Mouse (Mus musculus) urinary bladder, postnatal 36 days (tissue): Measurements from ENCODE around the gene 9530003J23Rik.
"Not testable (repeated sequence)": the region's sequence is repeated elsewhere in the genome, so short reads cannot be mapped to it uniquely, and the experiment has no call there.

ENCODE experiments used
- DNase-seq, 2 experiments: peaks; one replicate each; pipeline ENCODE4 v3.0.0; 2022; ENCODE audit warnings: low spot score in 2 of 2, mixed read lengths in 1 of 2

9530003J23Rik gene

DNA sequence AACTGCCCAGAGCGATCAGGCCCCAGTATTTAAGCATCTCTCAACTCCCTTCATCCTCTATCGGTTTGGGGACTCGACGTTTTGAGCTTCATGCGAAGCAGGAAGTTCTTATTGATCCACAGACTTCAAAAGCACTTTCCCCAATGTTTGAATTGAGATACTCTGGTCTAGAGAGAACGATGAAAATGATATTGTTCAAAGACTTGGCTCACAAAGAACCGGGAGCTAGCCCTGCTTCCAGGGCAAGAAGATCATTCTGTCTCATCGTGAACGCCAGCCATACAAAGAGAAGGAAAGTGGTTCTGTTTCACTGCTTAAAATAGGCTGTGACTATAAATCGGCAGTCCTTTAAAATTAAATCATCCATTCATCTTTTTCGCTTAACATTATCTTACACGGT, at the start of gene 9530003J23Rik:
TSS of gene 9530003J23Rik (minus strand) at position 101 of the 400 bp plus-strand sequence.
- DNase-seq, result no peak

- no peak for DNase-seq
These were observed 48.8 kb upstream of the 9530003J23Rik start for GRCm38 (mm10) chr10:117287226-117287850.

GRCm38 (mm10) chr10:117286366-117286970, 48.0 kb upstream of the 9530003J23Rik start:
- DNase-seq, result no peak

DNA sequence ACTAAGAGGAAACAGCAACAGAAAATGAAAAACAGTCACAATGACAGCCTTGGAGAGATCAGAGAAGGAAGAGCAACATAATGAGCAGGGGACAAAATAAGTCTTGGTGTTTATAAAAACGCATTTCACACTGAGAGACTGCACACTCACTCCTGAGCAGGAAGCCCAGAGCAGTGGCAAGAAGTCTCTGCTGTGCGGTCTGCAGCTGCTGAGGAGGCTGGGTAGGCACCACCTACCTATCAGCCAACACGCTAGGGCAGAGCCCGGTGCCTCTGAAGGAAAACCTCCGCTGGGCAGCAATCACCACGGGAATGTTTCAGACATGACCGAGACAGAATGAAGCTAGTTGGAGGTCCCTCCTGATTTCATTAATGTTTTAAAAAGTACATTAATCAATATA, 47.1 kb upstream of the 9530003J23Rik start:
- not testable (repeated sequence) for DNase-seq

- DNase-seq, result no peak
These were observed 46.3 kb upstream of the 9530003J23Rik start for GRCm38 (mm10) chr10:117284578-117285520.

DNA sequence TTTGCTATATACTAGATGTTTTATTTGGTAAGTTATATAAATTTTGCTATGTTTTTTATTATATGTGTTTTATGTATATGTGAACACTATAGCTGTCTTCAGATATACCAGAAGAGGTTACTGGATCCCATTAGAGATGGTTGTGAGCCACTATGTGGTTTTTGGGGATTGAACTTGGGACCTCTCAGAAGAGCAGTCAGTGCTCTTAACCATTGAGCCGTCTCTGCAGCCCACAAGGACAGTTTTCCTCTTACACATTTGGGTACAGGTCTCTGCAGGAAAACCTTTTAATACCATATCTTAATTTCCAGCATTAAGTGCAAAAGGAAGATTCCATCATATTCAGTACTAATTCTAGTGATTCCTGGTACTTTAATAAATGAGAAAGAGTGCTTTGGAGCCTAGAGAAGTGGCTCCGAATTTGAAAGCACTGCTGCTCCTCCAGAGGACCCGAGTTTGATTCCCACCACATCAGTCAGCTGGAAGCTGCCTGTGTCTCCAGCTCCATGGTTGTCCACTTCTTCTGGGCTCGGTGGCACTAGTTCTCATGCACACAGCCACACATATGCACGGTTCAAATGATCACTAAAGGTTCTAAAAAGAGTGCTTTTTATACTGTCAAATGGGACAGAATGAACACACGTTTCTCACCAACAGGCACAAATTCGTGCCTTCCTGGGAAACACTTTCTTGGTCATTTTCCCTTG, 45.5 kb upstream of the 9530003J23Rik start:
- DNase-seq, result no peak

GRCm38 (mm10) chr10:117283196-117283595, 44.7 kb upstream of the 9530003J23Rik start:
- DNase-seq, result not testable (repeated sequence)

- DNase-seq, result no peak
These were observed 44.0 kb upstream of the 9530003J23Rik start for GRCm38 (mm10) chr10:117282551-117282950.

DNA sequence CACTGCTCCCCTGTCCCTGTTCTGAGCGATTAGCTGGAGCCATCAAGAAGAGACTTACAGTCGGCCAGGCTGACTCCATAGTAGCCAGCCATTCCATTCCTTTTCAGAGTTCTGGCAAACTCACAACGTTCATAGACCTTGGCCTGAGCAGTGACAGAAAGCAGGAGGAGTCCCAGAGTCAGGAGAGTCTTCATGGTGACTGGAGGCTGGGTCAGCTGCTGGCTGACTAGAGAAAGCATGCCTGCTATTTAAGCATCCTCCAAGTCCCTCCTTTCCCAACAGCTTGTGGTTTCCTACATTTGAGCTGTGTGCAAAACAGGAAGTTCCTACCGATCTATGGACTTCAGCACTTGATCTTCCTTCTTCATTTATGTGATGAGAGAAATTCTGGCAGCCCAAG, 43.5 kb upstream of the 9530003J23Rik start, which contains the start of gene Lyz2:
TSS of gene Lyz2 (minus strand) at position 273 of the 400 bp plus-strand sequence.
- no peak for DNase-seq

DNA sequence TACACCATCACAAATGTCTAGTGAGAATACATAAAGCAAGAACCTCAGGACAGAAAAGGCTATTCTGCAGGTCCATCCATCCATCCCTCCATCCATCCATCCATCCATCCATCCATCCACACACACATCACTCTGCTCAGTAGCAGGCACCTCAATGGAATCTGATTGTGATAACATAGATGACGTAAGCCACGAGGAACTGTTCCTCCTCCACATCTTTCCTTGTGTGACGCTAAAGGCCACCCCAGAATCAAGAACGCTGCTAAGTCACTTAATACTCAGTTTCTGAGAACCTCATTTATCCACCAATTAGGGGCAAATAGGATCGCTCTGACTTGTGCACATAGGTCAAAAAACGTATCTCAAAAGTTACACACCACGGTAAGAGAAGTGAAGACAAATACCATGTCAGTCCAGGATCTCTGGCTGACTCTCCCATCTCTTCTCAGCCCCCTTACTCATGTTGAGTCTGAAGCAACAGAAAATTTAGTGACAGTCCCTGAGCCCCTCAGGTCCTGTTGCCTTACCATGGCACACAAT, 42.9 kb upstream of the 9530003J23Rik start:
- DNase-seq, result no peak

DNA sequence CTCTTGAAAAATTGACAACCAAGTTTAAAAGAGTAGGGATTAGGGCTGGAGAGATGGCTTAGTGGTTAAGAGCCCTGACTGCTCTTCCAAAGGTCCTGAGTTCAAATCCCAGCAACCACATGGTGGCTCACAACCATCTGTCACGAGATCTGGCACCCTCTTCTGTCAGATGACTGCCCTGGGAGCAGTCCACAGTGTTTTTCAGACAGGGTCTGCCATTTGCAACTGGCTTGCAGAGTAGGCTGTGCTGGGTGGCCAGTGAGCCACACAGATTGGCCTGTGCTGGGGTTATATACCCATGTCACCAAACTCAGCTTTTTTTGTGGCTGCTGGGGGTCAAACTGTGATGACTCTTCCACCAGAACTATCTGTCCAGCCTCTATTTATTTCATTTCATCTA, 41.5 kb upstream of the 9530003J23Rik start:
- no peak for DNase-seq

DNA sequence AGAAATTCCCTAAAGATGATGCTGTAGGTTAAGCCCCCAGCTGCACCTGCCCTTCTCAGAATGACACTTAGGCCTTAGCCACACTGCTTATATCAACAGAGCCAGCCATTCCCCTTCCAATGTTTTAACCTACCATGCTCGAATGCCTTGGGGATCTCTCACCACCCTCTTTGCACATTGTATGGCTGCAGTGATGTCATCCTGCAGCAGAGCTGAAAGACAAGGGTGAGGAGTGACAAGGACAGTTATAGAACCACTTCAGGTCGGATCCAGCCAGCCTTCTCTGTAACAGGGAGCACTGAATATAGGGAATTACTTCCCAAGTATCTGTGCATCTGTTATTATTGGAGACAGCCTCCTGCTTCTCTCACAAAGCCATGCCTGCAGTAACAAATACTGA, 40.0 kb upstream of the 9530003J23Rik start:
- not testable (repeated sequence) for DNase-seq

DNA sequence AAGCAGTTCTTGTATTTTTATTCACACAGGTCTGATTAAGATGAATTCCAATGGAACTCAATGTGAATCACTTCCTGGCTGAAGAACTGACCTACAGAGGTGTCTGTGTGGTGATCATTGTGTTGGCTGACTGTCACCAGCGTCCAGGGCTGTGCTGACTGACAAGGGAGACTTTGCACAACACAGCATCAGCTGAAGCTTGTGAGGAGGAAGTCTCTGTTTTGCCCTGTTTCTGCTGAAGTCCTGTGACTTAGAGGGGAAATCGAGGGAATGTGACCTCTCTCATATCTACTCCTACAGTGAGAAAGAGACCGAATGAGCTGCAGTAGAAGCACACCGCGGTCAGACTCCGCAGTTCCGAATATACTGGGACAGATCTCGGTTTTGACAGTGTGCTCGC, 39.3 kb upstream of the 9530003J23Rik start:
- DNase-seq, result not testable (repeated sequence)

GRCm38 (mm10) chr10:117275681-117276369, 37.3 kb upstream of the 9530003J23Rik start:
- no peak for DNase-seq

DNA sequence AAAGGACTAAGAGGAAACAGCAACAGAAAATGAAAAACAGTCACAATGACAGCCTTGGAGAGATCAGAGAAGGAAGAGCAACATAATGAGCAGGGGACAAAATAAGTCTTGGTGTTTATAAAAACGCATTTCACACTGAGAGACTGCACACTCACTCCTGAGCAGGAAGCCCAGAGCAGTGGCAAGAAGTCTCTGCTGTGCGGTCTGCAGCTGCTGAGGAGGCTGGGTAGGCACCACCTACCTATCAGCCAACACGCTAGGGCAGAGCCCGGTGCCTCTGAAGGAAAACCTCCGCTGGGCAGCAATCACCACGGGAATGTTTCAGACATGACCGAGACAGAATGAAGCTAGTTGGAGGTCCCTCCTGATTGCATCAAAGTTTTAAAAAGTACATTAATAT, 36.1 kb upstream of the 9530003J23Rik start:
- DNase-seq, result not testable (repeated sequence)

DNA sequence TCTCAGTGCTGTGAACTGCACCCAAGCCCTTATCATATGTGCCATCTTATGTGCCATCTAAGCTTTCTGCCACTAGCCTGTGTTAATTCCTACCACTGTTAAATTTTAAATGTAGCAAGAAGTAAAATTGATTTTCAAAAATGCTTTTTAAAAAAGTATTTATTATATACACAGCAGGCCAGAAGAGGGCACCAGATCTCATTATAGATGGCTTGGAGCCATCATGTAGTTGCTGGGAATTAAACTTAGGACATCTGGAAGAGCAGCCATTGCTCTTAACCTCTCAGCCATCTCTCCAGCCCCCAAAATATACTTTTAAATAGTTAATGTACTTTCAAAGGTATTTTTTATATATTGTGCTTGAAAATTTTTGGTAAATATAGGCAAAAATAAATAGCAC, 33.5 kb upstream of the 9530003J23Rik start:
- DNase-seq, result no peak

DNA sequence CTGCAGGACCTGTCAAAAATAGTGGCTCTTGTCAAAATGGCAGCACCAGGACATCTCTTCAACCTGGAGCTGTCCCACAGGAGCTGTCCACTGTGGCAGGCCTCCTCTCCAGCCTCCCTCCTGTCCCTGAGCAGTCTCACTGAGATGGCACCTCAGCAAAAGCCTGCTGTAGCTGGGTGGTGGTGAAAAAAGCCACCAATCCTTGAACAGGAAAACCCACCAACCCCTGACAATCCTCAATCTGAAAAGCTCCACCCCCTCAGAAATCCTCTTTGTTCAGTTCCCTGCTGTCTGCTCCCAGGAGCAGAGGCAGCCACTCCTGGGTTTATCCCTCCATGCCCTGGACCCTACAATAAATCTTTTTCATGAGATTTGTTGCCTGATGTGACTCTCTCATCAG, 21.4 kb upstream of the 9530003J23Rik start:
- no peak for DNase-seq

GRCm38 (mm10) chr10:117235866-117236265, 2.6 kb downstream of the 9530003J23Rik start:
- no peak for DNase-seq

DNA sequence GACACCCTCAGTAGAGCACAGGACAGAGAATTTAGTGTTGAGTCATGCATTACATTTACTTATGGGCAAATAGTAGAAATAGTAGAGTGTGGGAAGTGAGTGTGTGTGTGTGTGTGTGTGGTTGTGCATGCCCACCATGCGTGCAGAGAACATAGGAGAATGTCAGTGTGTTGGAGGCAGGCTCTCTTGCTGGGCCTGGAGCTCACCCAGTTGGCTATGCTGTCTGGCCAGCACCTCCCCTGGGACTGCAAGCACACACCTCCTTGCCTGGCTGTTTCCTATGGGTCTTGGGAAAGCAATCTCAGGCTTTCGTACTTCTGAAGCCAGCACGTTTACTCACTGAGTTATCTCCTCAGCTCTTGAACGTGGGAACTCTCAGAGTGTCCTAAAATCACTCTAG, 3.7 kb downstream of the 9530003J23Rik start:
- DNase-seq, result peak in 1 of 2 experiments; percentile 25

DNA sequence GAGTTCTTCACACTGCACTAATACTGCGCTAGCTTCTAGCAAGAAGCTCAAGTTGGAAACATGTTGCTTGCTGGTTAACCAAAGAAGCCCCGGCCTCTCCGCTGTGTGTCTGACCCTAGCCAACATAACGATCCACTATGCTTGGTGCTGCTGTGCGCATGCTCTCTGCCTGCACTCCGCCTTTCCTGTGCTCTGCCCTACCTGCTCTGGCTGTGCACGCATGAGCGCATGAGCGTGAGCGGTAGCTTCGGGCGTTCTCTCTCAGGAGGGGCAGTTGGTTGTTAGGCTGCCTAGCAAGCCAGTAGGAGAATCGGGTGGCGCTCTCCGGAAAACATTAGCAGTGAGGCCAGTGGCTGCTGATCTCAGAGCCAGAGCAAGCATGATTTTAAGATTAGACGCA, 8.7 kb downstream of the 9530003J23Rik start:
- DNase-seq, result no peak

GRCm38 (mm10) chr10:117226002-117226401, 12.5 kb downstream of the 9530003J23Rik start:
- DNase-seq, result no peak
